Mouse (Mus musculus): ENCODE measurements around the gene Arhgap4. TPM values are rescaled to one million over a fixed set of nuclear protein-coding genes. Genes with fewer than 3 reads are reported as not detected.

Arhgap4 gene
- total RNA-seq, 2 experiments from 2014 or later, result 2.4 to 2.8 TPM

GRCm38 (mm10) chrX:73855087-73855408 is 66.6 kb downstream of the Arhgap4 start:
- no peak for DNase-seq (ENCODE audit: low spot score in 2 of 2)

- DNase-seq (ENCODE audit: low spot score in 2 of 2), result no peak
These were observed 67.2 kb downstream of the Arhgap4 start for GRCm38 (mm10) chrX:73854326-73855086.

Other genes starting within 250 kb of the Arhgap4 start
- 10 to 100 TPM; 58.9 to 66.2 TPM for gene Slc6a8, start 248.7 kb downstream of the Arhgap4 start, total RNA-seq (2021)
- gene Bcap31, start 205.7 kb downstream of the Arhgap4 start, total RNA-seq (2021), result 100 to 1,000 TPM in 1 of 2 experiments, 10 to 100 TPM in 1; 99.9 to 104 TPM
- gene Abcd1, start 205.3 kb downstream of the Arhgap4 start, total RNA-seq (2021), result 10 to 100 TPM; 24.1 to 26.8 TPM
- 1 to 10 TPM; 3.1 to 3.7 TPM for gene Plxnb3, start 164.8 kb downstream of the Arhgap4 start, total RNA-seq (2021)
- gene Srpk3, start 147.5 kb downstream of the Arhgap4 start, total RNA-seq (2021), result 100 to 1,000 TPM; 150 to 153 TPM
- gene Idh3g, start 135.0 kb downstream of the Arhgap4 start, total RNA-seq (2021), result 100 to 1,000 TPM; 221 to 247 TPM
- 100 to 1,000 TPM; 118 to 128 TPM for gene Ssr4, start 134.8 kb downstream of the Arhgap4 start, total RNA-seq (2021)
- gene Pdzd4, start 96.9 kb downstream of the Arhgap4 start, total RNA-seq (2021), result 1 to 10 TPM; 6.7 to 6.8 TPM
- not detected for gene Avpr2, start 29.8 kb downstream of the Arhgap4 start, total RNA-seq (2021)
- 1 to 10 TPM; 4.2 to 4.3 TPM for gene L1cam, start 25.8 kb downstream of the Arhgap4 start, total RNA-seq (2021)
- gene Naa10, start 74 bp upstream of the Arhgap4 start, total RNA-seq (2021), result 10 to 100 TPM; 71.4 to 75.8 TPM
- 1 to 10 TPM; 7.9 to 9.6 TPM for gene Renbp, start 9.0 kb upstream of the Arhgap4 start, total RNA-seq (2021)
- gene Hcfc1, start 44.5 kb upstream of the Arhgap4 start, total RNA-seq (2021), result 10 to 100 TPM; 75.4 to 83.5 TPM
- gene Irak1, start 102.0 kb upstream of the Arhgap4 start, total RNA-seq (2021), result 10 to 100 TPM; 51.0 to 58.8 TPM
- gene Opn1mw, start 205.6 kb upstream of the Arhgap4 start, total RNA-seq (2021), result not detected
- 10 to 100 TPM; 45.4 to 48.7 TPM for gene Mecp2, start 213.5 kb upstream of the Arhgap4 start, total RNA-seq (2021)
- not detected for gene Tex28, start 246.0 kb upstream of the Arhgap4 start, total RNA-seq (2021)

Measured in gastrocnemius, postnatal 4 days (tissue).